Mouse (Mus musculus) hindbrain, postnatal 0 days (tissue): ENCODE results near the gene Rundc3a. TPM values are rescaled to one million over a fixed set of nuclear protein-coding genes. Genes with fewer than 3 reads are reported as not detected.

Experiments
- ATAC-seq: fragments of 200-750 bp; cut with Nextera tagmentation; 2 replicates; pipeline ENCODE4 v1.8.0; 2017; ENCODE audit warnings: mild to moderate bottlenecking, moderate TSS enrichment, moderate library complexity
- DNase-seq: peaks from one replicate; pipeline ENCODE4 v3.0.0-alpha.2; 2015; ENCODE audit warnings: low spot score
- H3K27ac ChIP-seq: fragments of 300-500 bp; sonication (generic); 2 replicates; pipeline ENCODE4 v1.5.1; 2014; ENCODE audit warnings: mild to moderate bottlenecking
- H3K27me3 ChIP-seq: fragments of 300-500 bp; sonication (generic); 2 replicates; pipeline ENCODE4 v1.6.1; 2014; ENCODE audit warnings: low read length, mixed read lengths; ENCODE audit not compliant: insufficient read depth
- H3K36me3 ChIP-seq: fragments of 300-500 bp; sonication (generic); 2 replicates; pipeline ENCODE4 v1.6.1; 2014; ENCODE audit warnings: low read length, mixed read lengths; ENCODE audit not compliant: insufficient read depth
- H3K4me1 ChIP-seq: fragments of 300-500 bp; sonication (generic); 2 replicates; pipeline ENCODE4 v1.6.1; 2014; ENCODE audit warnings: antibody characterized with exemption, low read length, mixed read lengths; ENCODE audit not compliant: insufficient read depth
- H3K4me2 ChIP-seq: fragments of 300-500 bp; sonication (generic); 2 replicates; pipeline ENCODE4 v1.6.1; 2014; ENCODE audit warnings: low read depth, mild to moderate bottlenecking, low read length, moderate library complexity, mixed read lengths
- H3K4me3 ChIP-seq: fragments of 300-500 bp; sonication (generic); 2 replicates; pipeline ENCODE4 v1.5.1; 2014; ENCODE audit warnings: low read length
- H3K9ac ChIP-seq: fragments of 300-500 bp; sonication (generic); replicated peaks from 2 replicates; pipeline ENCODE4 v1.6.1; 2014; ENCODE audit warnings: mild to moderate bottlenecking, low read length, moderate library complexity, mixed read lengths
- H3K9me3 ChIP-seq: fragments of 300-500 bp; sonication (generic); 2 replicates; pipeline ENCODE4 v1.6.1; 2016; ENCODE audit warnings: low read length, mixed read lengths
- CTCF ChIP-seq: IDR thresholded peaks from 2 replicates; pipeline ENCODE4 v1.5.1; 2016; ENCODE audit warnings: antibody characterized with exemption, control low read depth, low read depth
- WGBS: fragments of 180-500 bp; shearing (Covaris S2); extraction: QIAGEN DNeasy Blood & Tissue Kit; methylation state at CpG from one replicate; pipeline ENCODE4 v1.1.7; 2014; 5-methylcytosine and 5-hydroxymethylcytosine counted together
- polyA plus RNA-seq: library from polyadenylated mRNA; unstranded; fragments of >200 nt; fragmentation: Nextera tagmentation; extraction: Ambion mirVana; gene quantifications from 2 replicates; pipeline ENCODE4 v1.2.1, GENCODE M21; 2015
- total RNA-seq: library from RNA; depleted of rRNA; stranded (reverse); fragments of >200 nt; gene quantifications from 2 replicates; pipeline ENCODE4 v1.2.3, GENCODE M21; 2014

Rundc3a gene
- total and polyA plus RNA-seq, 2 experiments from 2014 or later = 114 to 310 TPM

- H3K4me2 ChIP-seq = peak overlapping the region; percentile 92; the same call in 1 of the 2 replicates
- no peak for TF ChIP-seq CTCF
- H3K27me3 ChIP-seq = no peaks in the 10 kb centered on the region
- 68% methylated on average over 8 of the region's 8 CpGs for WGBS
- H3K9ac ChIP-seq = no peak overlapping the region
- peaks cover 16% of the 10 kb centered on the region for H3K4me1 ChIP-seq
- H3K4me3 ChIP-seq = no peak overlapping the region
- H3K36me3 ChIP-seq = no peaks in the 10 kb centered on the region
- ATAC-seq (no peak), DNase-seq (no peak)
- no peak overlapping the region for H3K27ac ChIP-seq
- no peaks in the 10 kb centered on the region for H3K9me3 ChIP-seq
These were observed 35.9 kb downstream of the Rundc3a start for GRCm38 (mm10) chr11:102428981-102429540.

- TF ChIP-seq CTCF = no peak
- Histone ChIP-seq H3K27me3 (no peaks in the 10 kb centered on the region), H3K4me1 (peaks cover 16% of the 10 kb centered on the region), H3K4me3 (peak overlapping the region; percentile 56), H3K9ac (peak overlapping the region; percentile 64), H3K27ac (peak overlapping the region; percentile 41; the same call in 1 of the 2 replicates), H3K36me3 (no peaks in the 10 kb centered on the region; the same call in 1 of the 2 replicates), H3K4me2 (peak overlapping the region; percentile 92), H3K9me3 (no peaks in the 10 kb centered on the region)
- 40% methylated on average over 3 of the region's 3 CpGs for whole genome bisulfite sequencing
- ATAC-seq (no peak), DNase-seq (no peak)
These were observed 36.3 kb downstream of the Rundc3a start for GRCm38 (mm10) chr11:102429551-102429950.

- Histone ChIP-seq H3K9me3 (no peaks in the 10 kb centered on the region), H3K27me3 (no peaks in the 10 kb centered on the region), H3K4me1 (peaks cover 16% of the 10 kb centered on the region), H3K9ac (peak within 1 kb of the TSS; percentile 64), H3K36me3 (peaks cover 7% of the 10 kb centered on the region), H3K4me3 (peak within 1 kb of the TSS; percentile 56), H3K27ac (peak within 1 kb of the TSS; percentile 70), H3K4me2 (peak within 1 kb of the TSS; percentile 92)
- TF ChIP-seq CTCF = no peak
- DNase-seq (peak; percentile 96), ATAC-seq (peak; percentile 92)
- under 1% methylated on average over 29 of the region's 29 CpGs for WGBS
These were observed 37.2 kb downstream of the Rundc3a start, which contains the start of gene Grn for GRCm38 (mm10) chr11:102430121-102431017. Gene Grn, plus strand, starts transcription at chr11:102430315.

- Histone ChIP-seq H3K9ac (peak overlapping the region; percentile 64), H3K9me3 (no peaks in the 10 kb centered on the region), H3K27ac (peak overlapping the region; percentile 70), H3K27me3 (no peaks in the 10 kb centered on the region), H3K4me1 (peaks cover 16% of the 10 kb centered on the region), H3K4me3 (peak overlapping the region; percentile 56), H3K4me2 (peak overlapping the region; percentile 92), H3K36me3 (peaks cover 13% of the 10 kb centered on the region)
- WGBS = 0% methylated on average over 7 of the region's 7 CpGs
- peak; percentile 82 for TF ChIP-seq CTCF
- DNase-seq = peak; percentile 90
- peak; percentile 30; the same call in 1 of the 2 replicates for ATAC-seq
These were observed 37.9 kb downstream of the Rundc3a start for GRCm38 (mm10) chr11:102431018-102431645.

GRCm38 (mm10) chr11:102431728-102432114 lies 38.5 kb downstream of the Rundc3a start:
- H3K36me3 ChIP-seq = peaks cover 17% of the 10 kb centered on the region
- H3K9ac ChIP-seq = no peak overlapping the region
- ATAC-seq (no peak), DNase-seq (no peak)
- H3K27me3 ChIP-seq = no peaks in the 10 kb centered on the region
- peaks cover 16% of the 10 kb centered on the region for H3K4me1 ChIP-seq
- no peak overlapping the region for H3K27ac ChIP-seq
- H3K4me2 ChIP-seq = no peak overlapping the region
- 75% methylated on average over 3 of the region's 3 CpGs for WGBS
- no peak overlapping the region for H3K4me3 ChIP-seq
- H3K9me3 ChIP-seq = no peaks in the 10 kb centered on the region
- no peak for TF ChIP-seq CTCF

- Histone ChIP-seq H3K9me3 (no peaks in the 10 kb centered on the region), H3K27me3 (no peaks in the 10 kb centered on the region), H3K9ac (no peak overlapping the region), H3K4me2 (no peak overlapping the region), H3K4me1 (peaks cover 16% of the 10 kb centered on the region), H3K27ac (no peak overlapping the region), H3K4me3 (no peak overlapping the region), H3K36me3 (peaks cover 17% of the 10 kb centered on the region)
- no peak for ATAC-seq
- TF ChIP-seq CTCF = no peak
- no peak for DNase-seq
- 47% methylated on average over 16 of the region's 16 CpGs for WGBS
These were observed 39.1 kb downstream of the Rundc3a start for GRCm38 (mm10) chr11:102432115-102432843.
